Comparison of ENCODE assay signal across 11 mouse cellular contexts in the genomic region with DNA sequence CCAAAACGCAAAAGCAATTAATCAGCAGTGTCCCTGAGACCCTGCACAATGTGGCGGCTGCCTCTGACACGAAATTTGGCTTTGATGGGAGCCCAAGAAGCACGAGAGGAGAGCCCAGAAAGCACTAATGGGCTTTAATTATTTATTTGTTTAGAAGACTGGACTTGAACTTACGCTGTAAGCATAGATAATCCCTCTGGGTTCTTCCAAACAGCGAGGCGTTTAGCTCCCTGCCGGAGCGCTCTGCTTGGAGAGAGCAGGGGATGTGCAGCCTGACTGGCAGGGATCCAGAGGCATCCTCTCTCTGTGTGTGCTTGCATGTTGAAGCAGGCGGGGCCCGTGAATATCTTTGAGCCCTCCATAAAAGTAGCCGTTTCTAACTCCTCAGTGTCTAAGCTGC.
A peak's percentile ranks its signal among the peaks of the same experiment; 100 is the strongest.
DNase-seq lines count a peak whose midpoint lies in the region; ATAC-seq and TF ChIP-seq lines count a peak whose summit lies in the region.
"Had no signal": no experiment of that assay in that cellular context is flagged by ENCODE, and none has a peak within 500 bp of the region (broad histone marks: within the 10 kb centered on the region; RNA-seq: fewer than 3 reads in every experiment).

No protein-coding gene starts in this region.

- WGBS in forebrain, embryonic 14.5 days = 39% methylated on average over 12 of the region's 12 CpGs
- 89% methylated on average over 12 of the region's 12 CpGs for WGBS in forebrain, embryonic 10.5 days
- WGBS in lung, embryonic 14.5 days = 40% methylated on average over 12 of the region's 12 CpGs
- 31% methylated on average over 12 of the region's 12 CpGs for WGBS in forebrain, embryonic 16.5 days
- 38% methylated on average over 12 of the region's 12 CpGs for WGBS in limb, embryonic 15.5 days
- WGBS in neural tube, embryonic 15.5 days = 62% methylated on average over 12 of the region's 12 CpGs

- H3K9me3 ChIP-seq in forebrain, embryonic 14.5 days (replicated peaks; ENCODE audit: control insufficient read depth, low read length) = no peaks in the 10 kb centered on the region
- no peaks in the 10 kb centered on the region for H3K9me3 ChIP-seq in forebrain, embryonic 10.5 days
- H3K9me3 ChIP-seq in lung, embryonic 14.5 days (ENCODE audit: low read depth, low read length) = no peaks in the 10 kb centered on the region; the same call in 1 of the 2 replicates
- H3K9me3 ChIP-seq in forebrain, embryonic 16.5 days (ENCODE audit: control insufficient read depth, low read length) = no peaks in the 10 kb centered on the region
- no peaks in the 10 kb centered on the region for H3K9me3 ChIP-seq in limb, embryonic 15.5 days
- no peaks in the 10 kb centered on the region for H3K9me3 ChIP-seq in neural tube, embryonic 15.5 days (replicated peaks)
- H3K9me3 ChIP-seq: liver, embryonic 12.5 days had no signal

- no peaks in the 10 kb centered on the region for H3K36me3 ChIP-seq in forebrain, embryonic 14.5 days (ENCODE audit: control insufficient read depth, insufficient read depth, low read length)
- H3K36me3 ChIP-seq in forebrain, embryonic 10.5 days (replicated peaks) = no peaks in the 10 kb centered on the region
- H3K36me3 ChIP-seq in lung, embryonic 14.5 days (ENCODE audit: insufficient read depth) = no peaks in the 10 kb centered on the region
- H3K36me3 ChIP-seq in forebrain, embryonic 16.5 days (ENCODE audit: control insufficient read depth, insufficient read depth) = no peaks in the 10 kb centered on the region
- no peaks in the 10 kb centered on the region for H3K36me3 ChIP-seq in limb, embryonic 15.5 days
- no peaks in the 10 kb centered on the region for H3K36me3 ChIP-seq in neural tube, embryonic 15.5 days
- H3K36me3 ChIP-seq: liver, embryonic 12.5 days had no signal

- peak; percentile 72 for ATAC-seq in forebrain, embryonic 14.5 days
- peak; percentile 75; the same call in 1 of the 2 replicates for ATAC-seq in lung, embryonic 14.5 days (ENCODE audit: insufficient read depth)
- ATAC-seq in forebrain, embryonic 16.5 days = peak; percentile 70
- ATAC-seq in limb, embryonic 15.5 days (ENCODE audit: insufficient number of reproducible peaks, low FRiP score, low TSS enrichment, low read depth) = no peak
- no peak for ATAC-seq in neural tube, embryonic 15.5 days (ENCODE audit: low FRiP score)
- ATAC-seq: liver, embryonic 12.5 days; Patski had no signal

- H3K27me3 ChIP-seq in forebrain, embryonic 14.5 days (replicated peaks; ENCODE audit: control insufficient read depth, insufficient read depth, low read length) = no peaks in the 10 kb centered on the region
- no peaks in the 10 kb centered on the region for H3K27me3 ChIP-seq in forebrain, embryonic 10.5 days (ENCODE audit: poor library complexity, severe bottlenecking)
- H3K27me3 ChIP-seq in lung, embryonic 14.5 days (ENCODE audit: insufficient read depth, low read length) = no peaks in the 10 kb centered on the region
- H3K27me3 ChIP-seq in forebrain, embryonic 16.5 days (replicated peaks; ENCODE audit: control insufficient read depth, insufficient read depth, low read length) = no peaks in the 10 kb centered on the region
- no peaks in the 10 kb centered on the region for H3K27me3 ChIP-seq in limb, embryonic 15.5 days
- H3K27me3 ChIP-seq in neural tube, embryonic 15.5 days (replicated peaks) = no peaks in the 10 kb centered on the region
- H3K27me3 ChIP-seq: liver, embryonic 12.5 days; Patski had no signal

- H3K4me2 ChIP-seq in forebrain, embryonic 14.5 days (ENCODE audit: low read length) = no peak overlapping the region
- H3K4me2 ChIP-seq in lung, embryonic 14.5 days = no peak overlapping the region
- H3K4me2 ChIP-seq in forebrain, embryonic 16.5 days (ENCODE audit: low read length) = no peak overlapping the region
- H3K4me2 ChIP-seq in limb, embryonic 15.5 days = no peak overlapping the region
- no peak overlapping the region for H3K4me2 ChIP-seq in neural tube, embryonic 15.5 days
- H3K4me2 ChIP-seq: liver, embryonic 12.5 days had no signal

- no peak for TF ChIP-seq CTCF in lung, embryonic 14.5 days (IDR thresholded peaks at IDR 0.05; ENCODE audit: low read depth)

- peak; percentile 77 for DNase-seq in forebrain, embryonic 14.5 days (ENCODE audit: low spot score)
- no peak for DNase-seq in forebrain, embryonic 10.5 days (ENCODE audit: extremely low spot score, low spot score)
- DNase-seq in lung, embryonic 14.5 days = peak; percentile 72
- DNase-seq in lung, postnatal 14 days = no peak
- no peak for DNase-seq in ovary, adult 18-20 months (ENCODE audit: low spot score)
- DNase-seq: kidney, adult 11 months had no signal

- no peaks in the 10 kb centered on the region for H3K4me1 ChIP-seq in forebrain, embryonic 14.5 days (ENCODE audit: control insufficient read depth, insufficient read depth, low read length)
- no peaks in the 10 kb centered on the region for H3K4me1 ChIP-seq in forebrain, embryonic 10.5 days
- no peaks in the 10 kb centered on the region for H3K4me1 ChIP-seq in lung, embryonic 14.5 days (ENCODE audit: insufficient read depth)
- H3K4me1 ChIP-seq in forebrain, embryonic 16.5 days (replicated peaks; ENCODE audit: control insufficient read depth, insufficient read depth, low read length) = peaks cover 11% of the 10 kb centered on the region
- H3K4me1 ChIP-seq in limb, embryonic 15.5 days = no peaks in the 10 kb centered on the region
- H3K4me1 ChIP-seq in neural tube, embryonic 15.5 days = no peaks in the 10 kb centered on the region
- H3K4me1 ChIP-seq: liver, embryonic 12.5 days had no signal

- no peak overlapping the region for H3K9ac ChIP-seq in forebrain, embryonic 14.5 days (ENCODE audit: low read length)
- no peak overlapping the region for H3K9ac ChIP-seq in lung, embryonic 14.5 days
- H3K9ac ChIP-seq in forebrain, embryonic 16.5 days (replicated peaks; ENCODE audit: low read depth, low read length) = no peak overlapping the region
- H3K9ac ChIP-seq in limb, embryonic 15.5 days = no peak overlapping the region
- H3K9ac ChIP-seq in neural tube, embryonic 15.5 days (replicated peaks) = no peak overlapping the region
- H3K9ac ChIP-seq: liver, embryonic 12.5 days had no signal

- H3K27ac ChIP-seq in forebrain, embryonic 14.5 days (ENCODE audit: low read depth, low read length) = no peak overlapping the region
- H3K27ac ChIP-seq in forebrain, embryonic 10.5 days = no peak overlapping the region
- no peak overlapping the region for H3K27ac ChIP-seq in lung, embryonic 14.5 days (ENCODE audit: low read depth)
- no peak overlapping the region for H3K27ac ChIP-seq in forebrain, embryonic 16.5 days (ENCODE audit: low read length)
- H3K27ac ChIP-seq in limb, embryonic 15.5 days = peak overlapping the region; percentile 35; the same call in 1 of the 2 replicates
- H3K27ac ChIP-seq in neural tube, embryonic 15.5 days (replicated peaks) = no peak overlapping the region
- H3K27ac ChIP-seq: liver, embryonic 12.5 days had no signal

- no peak overlapping the region for H3K4me3 ChIP-seq in forebrain, embryonic 14.5 days (ENCODE audit: low read depth, low read length)
- H3K4me3 ChIP-seq in forebrain, embryonic 10.5 days = no peak overlapping the region
- no peak overlapping the region for H3K4me3 ChIP-seq in lung, embryonic 14.5 days (ENCODE audit: low read depth, low read length)
- H3K4me3 ChIP-seq in forebrain, embryonic 16.5 days (replicated peaks; ENCODE audit: low read length) = no peak overlapping the region
- no peak overlapping the region for H3K4me3 ChIP-seq in limb, embryonic 15.5 days
- H3K4me3 ChIP-seq in neural tube, embryonic 15.5 days (replicated peaks) = no peak overlapping the region
- H3K4me3 ChIP-seq: liver, embryonic 12.5 days had no signal

Comparison
In these comparisons a context has a peak if more than half of its experiments do, and no peak if none do; other contexts are left out.
1. DNase-seq: peak in forebrain, embryonic 14.5 days (single experiment) and lung, embryonic 14.5 days (single experiment); none in forebrain, embryonic 10.5 days (single experiment), lung, postnatal 14 days (single experiment) and ovary, adult 18-20 months (single experiment).
2. ATAC-seq: peak in forebrain, embryonic 14.5 days (single experiment), lung, embryonic 14.5 days (single experiment) and forebrain, embryonic 16.5 days (single experiment); none in limb, embryonic 15.5 days (single experiment) and neural tube, embryonic 15.5 days (single experiment).